Mouse (Mus musculus) hindbrain, postnatal 0 days (tissue): ENCODE measurements at regions not wholly inside any gene's neighbourhood (a gene's known extent, or its start where the extent isn't known, plus 50 kb on each side); places are given as distances from the start of the nearest gene placed in this dataset.

Source experiments
- ATAC-seq: fragments of 200-750 bp; cut with Nextera tagmentation; 2 replicates; pipeline ENCODE4 v1.8.0; 2017; ENCODE audit warnings: mild to moderate bottlenecking, moderate TSS enrichment, moderate library complexity
- DNase-seq: peaks from one replicate; pipeline ENCODE4 v3.0.0-alpha.2; 2015; ENCODE audit warnings: low spot score
- H3K27ac ChIP-seq: fragments of 300-500 bp; sonication (generic); 2 replicates; pipeline ENCODE4 v1.5.1; 2014; ENCODE audit warnings: mild to moderate bottlenecking
- H3K27me3 ChIP-seq: fragments of 300-500 bp; sonication (generic); 2 replicates; pipeline ENCODE4 v1.6.1; 2014; ENCODE audit warnings: low read length, mixed read lengths; ENCODE audit not compliant: insufficient read depth
- H3K36me3 ChIP-seq: fragments of 300-500 bp; sonication (generic); 2 replicates; pipeline ENCODE4 v1.6.1; 2014; ENCODE audit warnings: low read length, mixed read lengths; ENCODE audit not compliant: insufficient read depth
- H3K4me1 ChIP-seq: fragments of 300-500 bp; sonication (generic); 2 replicates; pipeline ENCODE4 v1.6.1; 2014; ENCODE audit warnings: antibody characterized with exemption, low read length, mixed read lengths; ENCODE audit not compliant: insufficient read depth
- H3K4me2 ChIP-seq: fragments of 300-500 bp; sonication (generic); 2 replicates; pipeline ENCODE4 v1.6.1; 2014; ENCODE audit warnings: low read depth, mild to moderate bottlenecking, low read length, moderate library complexity, mixed read lengths
- H3K4me3 ChIP-seq: fragments of 300-500 bp; sonication (generic); 2 replicates; pipeline ENCODE4 v1.5.1; 2014; ENCODE audit warnings: low read length
- H3K9ac ChIP-seq: fragments of 300-500 bp; sonication (generic); replicated peaks from 2 replicates; pipeline ENCODE4 v1.6.1; 2014; ENCODE audit warnings: mild to moderate bottlenecking, low read length, moderate library complexity, mixed read lengths
- H3K9me3 ChIP-seq: fragments of 300-500 bp; sonication (generic); 2 replicates; pipeline ENCODE4 v1.6.1; 2016; ENCODE audit warnings: low read length, mixed read lengths
- CTCF ChIP-seq: IDR thresholded peaks from 2 replicates; pipeline ENCODE4 v1.5.1; 2016; ENCODE audit warnings: antibody characterized with exemption, control low read depth, low read depth
- WGBS: fragments of 180-500 bp; shearing (Covaris S2); extraction: QIAGEN DNeasy Blood & Tissue Kit; methylation state at CpG from one replicate; pipeline ENCODE4 v1.1.7; 2014; 5-methylcytosine and 5-hydroxymethylcytosine counted together

GRCm38 (mm10) chr4:134997461-134998434 lies 67.0 kb downstream of the Syf2 start:
- Histone ChIP-seq H3K4me3 (no peak overlapping the region), H3K9ac (no peak overlapping the region), H3K4me1 (peaks cover 7% of the 10 kb centered on the region), H3K36me3 (no peaks in the 10 kb centered on the region), H3K4me2 (no peak overlapping the region), H3K9me3 (no peaks in the 10 kb centered on the region), H3K27me3 (no peaks in the 10 kb centered on the region), H3K27ac (no peak overlapping the region)
- TF ChIP-seq CTCF, result no peak
- DNase-seq (no peak), ATAC-seq (no peak)
- 88% methylated on average over 26 of the region's 26 CpGs for WGBS

DNA sequence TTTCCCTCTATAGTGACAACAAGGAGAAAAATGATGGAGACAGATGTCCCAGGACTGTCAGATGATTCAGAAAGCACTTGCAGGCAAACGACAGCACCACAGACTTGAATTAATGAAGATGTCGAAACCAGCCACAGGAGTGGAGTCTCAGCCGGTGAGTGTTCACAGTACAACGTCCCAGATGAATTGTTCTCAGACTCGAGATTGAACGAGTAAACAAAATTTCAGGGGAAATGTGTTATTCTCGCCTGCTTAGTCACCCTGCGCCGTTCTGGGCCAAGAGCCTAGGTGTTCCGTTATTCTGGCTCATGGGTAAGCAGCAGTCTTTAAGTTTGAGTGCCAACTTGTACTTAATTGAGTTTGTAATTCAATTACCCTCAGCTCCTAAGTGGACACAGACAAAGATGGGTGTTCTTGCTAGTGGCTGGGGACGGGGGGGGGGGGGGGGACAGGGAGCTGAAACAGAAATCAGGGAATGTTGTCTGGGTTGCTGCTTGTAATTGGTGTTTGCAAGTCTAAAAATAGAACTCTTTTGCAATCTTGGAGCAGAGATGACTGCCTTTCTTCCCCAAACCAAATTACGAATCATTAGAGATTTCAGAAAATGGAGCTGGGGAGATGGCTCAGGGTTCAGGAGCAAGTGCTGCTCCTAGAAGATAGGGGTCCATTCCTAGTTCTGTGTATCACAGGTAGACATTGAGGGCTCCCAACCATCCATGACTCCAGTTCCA lies 68.4 kb downstream of the Syf2 start:
- Histone ChIP-seq H3K9me3 (no peaks in the 10 kb centered on the region), H3K36me3 (no peaks in the 10 kb centered on the region), H3K4me3 (no peak overlapping the region), H3K9ac (no peak overlapping the region), H3K4me2 (no peak overlapping the region), H3K4me1 (peaks cover 4% of the 10 kb centered on the region), H3K27me3 (no peaks in the 10 kb centered on the region), H3K27ac (no peak overlapping the region)
- ATAC-seq, result no peak
- WGBS, result 38% methylated on average over 12 of the region's 12 CpGs
- no peak for TF ChIP-seq CTCF
- DNase-seq, result peak; percentile 42

DNA sequence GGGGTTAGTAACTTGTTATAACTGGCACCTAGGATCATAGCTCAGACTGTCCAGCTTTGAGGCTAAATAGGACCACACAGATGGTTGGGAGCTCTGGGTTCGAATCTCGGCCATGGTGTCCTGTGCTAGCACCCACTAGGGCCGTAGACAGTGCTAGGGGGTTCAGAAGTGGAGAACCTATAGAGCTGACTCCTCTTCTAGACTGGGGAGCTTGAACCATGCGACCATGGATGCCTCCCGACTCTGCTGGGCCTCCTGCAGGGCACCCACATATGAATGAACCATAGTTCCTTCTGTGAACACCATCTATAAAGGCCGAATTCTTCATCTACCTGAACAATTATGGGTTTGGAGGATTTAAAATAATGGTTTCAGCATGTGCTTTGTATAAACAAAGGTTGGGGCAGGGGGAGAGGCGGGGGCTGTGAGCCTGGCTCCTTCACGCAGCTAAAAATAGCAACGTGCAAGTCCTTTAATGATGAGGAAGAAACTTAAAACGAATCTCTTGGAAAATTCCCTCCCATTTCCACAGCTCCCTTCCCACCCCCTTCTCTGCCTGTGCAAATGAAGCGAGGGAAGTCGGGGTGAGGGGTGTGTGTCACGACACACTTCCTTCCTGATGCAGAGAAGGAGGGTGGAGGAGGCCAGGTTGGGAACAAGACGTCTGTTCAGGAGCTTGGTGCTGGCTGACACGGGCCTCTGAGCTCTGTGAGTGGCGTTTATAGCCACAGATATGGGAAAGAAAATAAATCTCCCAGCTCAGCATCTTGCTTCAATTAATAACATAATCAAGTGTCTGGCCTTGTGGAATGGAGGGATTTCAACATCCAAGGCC lies 71.6 kb downstream of the Syf2 start:
- DNase-seq (no peak), ATAC-seq (no peak)

DNA sequence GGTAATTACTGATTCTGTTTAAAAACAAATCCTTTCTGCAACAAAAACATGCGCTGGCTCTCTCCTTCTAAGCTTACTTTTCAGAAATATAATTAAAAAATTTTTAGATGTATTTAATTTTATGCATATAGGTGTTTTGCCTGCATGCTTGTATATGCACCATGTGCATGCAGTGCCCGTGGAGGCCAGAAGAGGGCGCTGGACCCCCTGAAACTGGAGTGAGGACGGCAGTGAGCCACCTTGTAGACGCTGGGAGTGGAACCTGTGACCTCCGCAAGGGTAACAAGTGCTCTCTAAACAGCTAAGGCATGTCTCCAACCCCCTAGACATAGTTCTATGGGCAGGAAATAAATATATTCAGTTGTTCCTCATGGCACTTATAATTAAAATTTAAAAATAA lies 80.7 kb downstream of the Syf2 start:
- H3K4me1 ChIP-seq, result no peaks in the 10 kb centered on the region
- no peak overlapping the region for H3K27ac ChIP-seq
- TF ChIP-seq CTCF, result peak; percentile 30
- ATAC-seq, result no peak
- DNase-seq, result no peak
- H3K36me3 ChIP-seq, result no peaks in the 10 kb centered on the region
- H3K9me3 ChIP-seq, result no peaks in the 10 kb centered on the region
- no peak overlapping the region for H3K9ac ChIP-seq
- H3K4me2 ChIP-seq, result no peak overlapping the region
- 82% methylated on average over 6 of the region's 6 CpGs for WGBS
- H3K27me3 ChIP-seq, result no peaks in the 10 kb centered on the region
- H3K4me3 ChIP-seq, result no peak overlapping the region

More for the DNA sequence above, 71.6 kb downstream of the Syf2 start:
- Histone ChIP-seq H3K9ac (no peak overlapping the region), H3K4me3 (no peak overlapping the region), H3K27ac (no peak overlapping the region), H3K4me1 (no peaks in the 10 kb centered on the region; the same call in 1 of the 2 replicates), H3K27me3 (no peaks in the 10 kb centered on the region), H3K9me3 (no peaks in the 10 kb centered on the region), H3K4me2 (no peak overlapping the region), H3K36me3 (no peaks in the 10 kb centered on the region)
- no peak for TF ChIP-seq CTCF
- WGBS, result 61% methylated on average over 16 of the region's 16 CpGs

DNA sequence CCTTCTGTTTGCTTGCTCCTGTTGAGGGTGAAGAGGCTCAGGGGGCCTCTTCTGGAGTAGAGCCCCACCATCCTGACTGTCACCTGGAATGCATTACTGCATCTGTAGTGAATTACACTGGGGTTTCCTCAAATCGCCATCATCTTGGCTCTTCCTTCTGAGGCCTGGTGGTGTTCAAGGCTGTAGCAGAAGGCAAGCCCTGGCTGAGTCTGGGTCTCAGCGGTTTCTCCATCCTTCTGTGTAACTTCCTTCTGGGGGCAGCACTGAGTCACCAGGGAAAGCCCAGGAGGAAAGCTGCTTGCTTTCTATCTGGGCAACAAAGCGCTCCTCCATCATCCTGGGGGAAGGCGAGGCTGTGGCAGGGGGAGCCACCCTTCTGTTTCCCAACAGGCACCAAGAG lies 82.2 kb downstream of the Syf2 start:
- H3K4me3 ChIP-seq, result no peak overlapping the region
- H3K4me1 ChIP-seq, result no peaks in the 10 kb centered on the region
- no peak overlapping the region for H3K9ac ChIP-seq
- DNase-seq (no peak), ATAC-seq (no peak)
- 88% methylated on average over 4 of the region's 4 CpGs for WGBS
- peak; percentile 27; the same call in 1 of the 2 replicates for TF ChIP-seq CTCF
- H3K9me3 ChIP-seq, result no peaks in the 10 kb centered on the region
- H3K27me3 ChIP-seq, result no peaks in the 10 kb centered on the region
- H3K4me2 ChIP-seq, result no peak overlapping the region
- no peaks in the 10 kb centered on the region for H3K36me3 ChIP-seq
- no peak overlapping the region for H3K27ac ChIP-seq

DNA sequence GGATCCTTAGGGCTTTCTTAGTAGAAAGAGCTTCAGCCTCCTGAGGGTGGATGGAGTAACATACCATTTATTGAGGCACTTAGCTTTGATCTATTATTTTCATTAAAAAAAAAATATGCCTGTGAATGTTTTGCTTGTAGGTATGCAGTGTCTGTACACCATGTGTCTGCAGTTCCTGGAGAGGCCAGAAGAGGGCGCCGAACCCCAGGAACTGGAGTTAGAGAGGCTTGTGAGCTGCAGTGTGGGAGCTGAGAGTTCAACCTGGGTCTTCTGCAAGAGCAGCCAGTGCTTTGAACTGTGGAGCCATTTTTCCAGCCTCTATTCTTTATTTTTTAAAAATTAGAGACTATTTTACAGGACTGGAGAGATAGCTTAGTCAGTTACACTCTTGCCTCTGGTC lies 83.2 kb downstream of the Syf2 start:
- peak; percentile 46 for TF ChIP-seq CTCF
- Histone ChIP-seq H3K9me3 (no peaks in the 10 kb centered on the region), H3K27me3 (no peaks in the 10 kb centered on the region), H3K9ac (no peak overlapping the region), H3K36me3 (no peaks in the 10 kb centered on the region), H3K4me2 (no peak overlapping the region), H3K27ac (no peak overlapping the region), H3K4me3 (no peak overlapping the region), H3K4me1 (no peaks in the 10 kb centered on the region)
- no peak for ATAC-seq
- DNase-seq, result no peak
- WGBS, result 53% methylated on average over 2 of the region's 2 CpGs
